Mouse (Mus musculus) myocyte (in vitro differentiated cells): ENCODE results near the gene Pop4. TPM values are rescaled to one million over a fixed set of nuclear protein-coding genes. Genes with fewer than 3 reads are reported as not detected.
"Not testable (repeated sequence)": the region's sequence is repeated elsewhere in the genome, so short reads cannot be mapped to it uniquely, and the experiment has no call there.

ENCODE experiments used
- H3K27me3 ChIP-seq: one replicate; pipeline ENCODE4 v1.6.1; 2011; ENCODE audit not compliant: control insufficient read depth, insufficient read depth, insufficient read length
- H3K36me3 ChIP-seq: one replicate; pipeline ENCODE4 v1.6.1; 2011; ENCODE audit not compliant: control insufficient read depth, insufficient read depth
- H3K4me2 ChIP-seq: one replicate; pipeline ENCODE4 v1.6.1; 2011; ENCODE audit warnings: low read depth, control low read depth
- H3K4me3 ChIP-seq: one replicate; pipeline ENCODE4 v1.5.1; 2011; ENCODE audit warnings: mild to moderate bottlenecking, control low read depth, moderate library complexity
- H3K79me2 ChIP-seq: one replicate; pipeline ENCODE4 v1.6.1; 2011; ENCODE audit not compliant: control insufficient read depth, insufficient read depth
- H3ac ChIP-seq: one replicate; pipeline ENCODE4 v1.6.1; 2011; ENCODE audit not compliant: control insufficient read depth, insufficient read length
- CEBPB ChIP-seq: IDR thresholded peaks from 2 replicates; pipeline ENCODE4 v1.6.1; 2011; ENCODE audit warnings: mild to moderate bottlenecking, moderate library complexity; ENCODE audit not compliant: poor library complexity, insufficient read depth, severe bottlenecking
- E2F4 ChIP-seq: IDR thresholded peaks from one replicate; pipeline ENCODE4 v1.6.1; 2011; ENCODE audit warnings: mild to moderate bottlenecking, control low read depth, moderate library complexity; ENCODE audit not compliant: insufficient read depth
- MAX ChIP-seq: IDR thresholded peaks from one replicate; pipeline ENCODE4 v1.6.1; 2011; ENCODE audit warnings: low read depth, mild to moderate bottlenecking, control low read depth
- MYOD1 ChIP-seq, 3 experiments: IDR thresholded peaks; one replicate each; pipeline ENCODE4 v1.6.1; 2011; ENCODE audit warnings: control low read depth in 2 of 3, low read depth in 2 of 3, mild to moderate bottlenecking in 2 of 3, moderate library complexity in 1 of 3; ENCODE audit not compliant: insufficient read length in 2 of 3, control insufficient read depth in 1 of 3
- MYOG ChIP-seq, 3 experiments: IDR thresholded peaks; one replicate each; pipeline ENCODE4 v1.6.1; 2011; ENCODE audit warnings: control low read depth in 2 of 3, low read depth in 2 of 3, mild to moderate bottlenecking in 2 of 3; ENCODE audit not compliant: insufficient read length in 2 of 3, control insufficient read depth in 1 of 3, insufficient read depth in 1 of 3
- POLR2A ChIP-seq: IDR thresholded peaks from one replicate; pipeline ENCODE4 v1.6.1; 2011; ENCODE audit warnings: low read depth, mild to moderate bottlenecking, control low read depth, moderate library complexity; ENCODE audit not compliant: insufficient read length
- POLR2AphosphoS2 ChIP-seq: IDR thresholded peaks from one replicate; pipeline ENCODE4 v1.6.1; 2011; ENCODE audit warnings: low read depth, control low read depth; ENCODE audit not compliant: insufficient read length
- REST ChIP-seq: IDR thresholded peaks from one replicate; pipeline ENCODE4 v1.6.1; 2011; ENCODE audit warnings: mild to moderate bottlenecking, control low read depth, moderate library complexity; ENCODE audit not compliant: insufficient read depth, insufficient read length
- SRF ChIP-seq: IDR thresholded peaks from one replicate; pipeline ENCODE4 v1.6.1; 2011; ENCODE audit warnings: low read depth; ENCODE audit not compliant: control insufficient read depth, insufficient read length
- TCF12 ChIP-seq: IDR thresholded peaks from one replicate; pipeline ENCODE4 v1.6.1; 2011; ENCODE audit warnings: mild to moderate bottlenecking, control low read depth; ENCODE audit not compliant: poor library complexity, insufficient read depth, severe bottlenecking
- TCF3 ChIP-seq: IDR thresholded peaks from one replicate; pipeline ENCODE4 v1.6.1; 2011; ENCODE audit warnings: low read depth, control low read depth; ENCODE audit not compliant: insufficient read length
- USF1 ChIP-seq: IDR thresholded peaks from one replicate; pipeline ENCODE4 v1.6.1; 2011; ENCODE audit warnings: low read depth, mild to moderate bottlenecking, control low read depth, moderate library complexity
- polyA plus RNA-seq: library from polyadenylated mRNA; unstranded; fragments of >200 nt; fragmentation: generic; extraction: Trizol; gene quantifications from one replicate; pipeline ENCODE4 v1.2.1, GENCODE M21; 2012; ENCODE audit warnings: missing spikeins

Gene Pop4
- 10.0 TPM for polyA plus RNA-seq

DNA sequence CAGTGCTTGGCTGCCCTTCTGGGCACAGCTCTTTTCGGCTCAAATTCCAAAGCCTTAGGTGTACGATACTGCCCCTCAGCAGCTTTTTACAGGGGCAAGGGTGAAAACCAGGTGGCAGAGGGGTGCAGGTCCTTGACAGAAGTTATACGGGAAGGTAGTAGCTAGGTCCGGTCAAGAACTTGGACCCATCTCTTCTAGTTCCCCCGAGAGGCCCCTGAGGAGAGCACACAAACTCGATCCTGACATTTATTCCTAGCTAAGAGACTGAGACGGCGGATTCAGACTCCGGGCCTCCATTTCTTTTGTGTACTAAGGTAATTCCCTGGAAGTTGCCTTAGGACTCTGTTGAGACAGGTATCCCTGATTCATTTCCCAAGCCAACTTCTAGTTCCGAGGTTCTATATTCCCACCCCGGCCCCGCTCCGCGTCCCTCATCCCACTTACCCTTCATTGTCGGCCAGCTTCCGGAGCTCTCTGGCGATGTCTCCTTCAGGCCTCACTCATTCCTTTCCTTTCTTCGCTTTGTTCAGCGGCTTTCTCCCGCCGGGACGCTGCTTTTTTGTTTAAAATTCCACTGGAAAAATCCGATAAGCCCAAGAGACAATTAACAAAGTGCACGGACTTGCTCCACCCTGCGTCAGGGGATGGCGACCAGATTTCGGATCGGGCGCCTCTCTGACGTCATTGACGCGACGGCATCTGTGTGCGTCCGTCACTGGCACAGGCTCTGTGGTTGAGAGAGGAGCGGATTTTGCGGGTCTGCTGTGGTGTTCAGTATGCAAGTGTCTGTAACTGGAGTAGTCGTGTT lies at the start of gene Pop4:
Pop4 (minus strand) TSS at position 721 of the 808 bp plus-strand sequence.
- peaks cover 9% of the 10 kb centered on the region for H3K36me3 ChIP-seq
- H3ac ChIP-seq = peak within 1 kb of the TSS; percentile 70
- H3K27me3 ChIP-seq = no peaks in the 10 kb centered on the region
- TF ChIP-seq E2F4 = peak; percentile 82
- TF ChIP-seq MYOD1 (IDR thresholded peaks at IDR 0.05; ENCODE audit: control insufficient read depth in 1 of 3, insufficient read length in 2 of 3, low read depth in 2 of 3) = peak in 2 of 3 experiments; percentile 76 to 78
- TF ChIP-seq POLR2AphosphoS2 = peak; percentile 86
- TF ChIP-seq TCF12 = no peak
- peak in 1 of 3 experiments; percentile 54 for TF ChIP-seq MYOG (IDR thresholded peaks at IDR 0.05; ENCODE audit: control insufficient read depth in 1 of 3, insufficient read depth in 1 of 3, insufficient read length in 2 of 3, low read depth in 2 of 3)
- no peak for TF ChIP-seq SRF
- TF ChIP-seq POLR2A = peak; percentile 72
- H3K4me3 ChIP-seq = peak within 1 kb of the TSS; percentile 85
- peaks cover 22% of the 10 kb centered on the region for H3K79me2 ChIP-seq
- H3K4me2 ChIP-seq = peak within 1 kb of the TSS; percentile 90

GRCm38 (mm10) chr7:38320641-38321040 lies 49.4 kb upstream of the Pop4 start:
- no peak overlapping the region for H3K4me3 ChIP-seq
- H3ac ChIP-seq = no peak overlapping the region
- no peaks in the 10 kb centered on the region for H3K27me3 ChIP-seq
- TF ChIP-seq REST (no peak), MYOD1 (IDR thresholded peaks at IDR 0.05; ENCODE audit: control insufficient read depth in 1 of 3, insufficient read length in 2 of 3, low read depth in 2 of 3) (no peak), POLR2A (no peak), TCF3 (no peak), CEBPB (no peak), MYOG (IDR thresholded peaks at IDR 0.05; ENCODE audit: control insufficient read depth in 1 of 3, insufficient read depth in 1 of 3, insufficient read length in 2 of 3, low read depth in 2 of 3) (no peak), POLR2AphosphoS2 (no peak), TCF12 (no peak), USF1 (no peak), SRF (no peak), MAX (no peak), E2F4 (no peak)
- no peak overlapping the region for H3K4me2 ChIP-seq
- no peaks in the 10 kb centered on the region for H3K79me2 ChIP-seq
- H3K36me3 ChIP-seq = no peaks in the 10 kb centered on the region

- H3K27me3 ChIP-seq, H3K79me2 ChIP-seq, H3K4me2 ChIP-seq, H3K4me3 ChIP-seq, H3K36me3 ChIP-seq, H3ac ChIP-seq: not testable (repeated sequence)
Measured at GRCm38 (mm10) chr7:38282192-38282591, 11.0 kb upstream of the Pop4 start.

DNA sequence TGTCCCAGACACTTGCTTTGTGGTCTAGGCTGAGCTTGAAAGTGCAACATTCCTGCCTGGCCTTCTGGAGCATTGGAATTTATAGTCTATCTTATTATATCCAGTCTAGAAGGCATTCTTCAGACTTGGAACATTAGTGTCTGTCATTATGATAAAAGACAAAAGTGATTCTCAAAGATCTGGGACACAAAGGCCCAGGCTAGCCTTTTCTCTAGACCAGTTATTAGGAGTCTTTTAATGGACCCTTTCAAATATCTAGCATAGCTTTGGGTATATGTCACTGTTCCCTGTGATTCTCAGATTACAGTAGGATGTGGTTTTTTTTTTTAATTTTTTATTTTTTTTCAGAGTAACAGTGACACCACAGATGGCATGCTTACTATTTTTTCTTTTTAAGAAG lies 1.3 kb upstream of the Pop4 start:
- H3K36me3 ChIP-seq = no peaks in the 10 kb centered on the region
- peak overlapping the region; percentile 63 for H3K4me2 ChIP-seq
- H3ac ChIP-seq = no peak overlapping the region
- peaks cover 22% of the 10 kb centered on the region for H3K79me2 ChIP-seq
- H3K27me3 ChIP-seq = no peaks in the 10 kb centered on the region
- TF ChIP-seq TCF3 = no peak
- TF ChIP-seq MYOD1 (IDR thresholded peaks at IDR 0.05; ENCODE audit: control insufficient read depth in 1 of 3, insufficient read length in 2 of 3, low read depth in 2 of 3) = no peak
- TF ChIP-seq USF1 = no peak
- no peak for TF ChIP-seq MYOG (IDR thresholded peaks at IDR 0.05; ENCODE audit: control insufficient read depth in 1 of 3, insufficient read depth in 1 of 3, insufficient read length in 2 of 3, low read depth in 2 of 3)
- no peak for TF ChIP-seq REST
- TF ChIP-seq CEBPB = no peak
- TF ChIP-seq SRF = no peak
- no peak for TF ChIP-seq MAX
- H3K4me3 ChIP-seq = peak overlapping the region; percentile 85

GRCm38 (mm10) chr7:38271859-38272258 lies 636 bp upstream of the Pop4 start:
- Histone ChIP-seq H3K27me3 (no peaks in the 10 kb centered on the region), H3K36me3 (peaks cover 2% of the 10 kb centered on the region), H3ac (peak overlapping the region; percentile 70), H3K79me2 (peaks cover 22% of the 10 kb centered on the region), H3K4me2 (peak overlapping the region; percentile 69), H3K4me3 (peak overlapping the region; percentile 85)
- TF ChIP-seq CEBPB = no peak
- no peak for TF ChIP-seq MYOG (IDR thresholded peaks at IDR 0.05; ENCODE audit: control insufficient read depth in 1 of 3, insufficient read depth in 1 of 3, insufficient read length in 2 of 3, low read depth in 2 of 3)
- no peak for TF ChIP-seq USF1
- no peak for TF ChIP-seq POLR2AphosphoS2
- no peak for TF ChIP-seq SRF
- TF ChIP-seq POLR2A = no peak
- TF ChIP-seq MYOD1 (IDR thresholded peaks at IDR 0.05; ENCODE audit: control insufficient read depth in 1 of 3, insufficient read length in 2 of 3, low read depth in 2 of 3) = no peak
